Mouse (Mus musculus) lung, embryonic 16.5 days (tissue): ENCODE data around the gene Cfap45. TPM values are rescaled to one million over a fixed set of nuclear protein-coding genes. Genes with fewer than 3 reads are reported as not detected.
A peak's percentile ranks its signal among the peaks of the same experiment; 100 is the strongest.

ENCODE experiments used
- ATAC-seq: fragments of 200-750 bp; cut with Nextera tagmentation; 2 replicates; pipeline ENCODE4 v1.8.0; 2017; ENCODE audit warnings: low read depth, mild to moderate bottlenecking, moderate library complexity
- H3K27ac ChIP-seq: fragments of 300-500 bp; sonication (generic); 2 replicates; pipeline ENCODE4 v1.5.1; 2014; ENCODE audit warnings: mild to moderate bottlenecking, control low read depth, low read length
- H3K27me3 ChIP-seq: fragments of 300-500 bp; sonication (generic); 2 replicates; pipeline ENCODE4 v1.6.1; 2014; ENCODE audit warnings: low read depth, low read length, mixed read lengths; ENCODE audit not compliant: control insufficient read depth, insufficient read depth
- H3K36me3 ChIP-seq: fragments of 300-500 bp; sonication (generic); 2 replicates; pipeline ENCODE4 v1.6.1; 2014; ENCODE audit warnings: low read length; ENCODE audit not compliant: control insufficient read depth, insufficient read depth
- H3K4me1 ChIP-seq: fragments of 300-500 bp; sonication (generic); replicated peaks from 2 replicates; pipeline ENCODE4 v1.6.1; 2014; ENCODE audit warnings: low read length, mixed read lengths; ENCODE audit not compliant: control insufficient read depth, insufficient read depth
- H3K4me2 ChIP-seq: fragments of 300-500 bp; sonication (generic); 2 replicates; pipeline ENCODE4 v1.6.1; 2014; ENCODE audit warnings: low read depth, low read length, control low read depth
- H3K4me3 ChIP-seq: fragments of 300-500 bp; sonication (generic); 2 replicates; pipeline ENCODE4 v1.5.1; 2014; ENCODE audit warnings: mild to moderate bottlenecking, low read length, control low read depth
- H3K9ac ChIP-seq: fragments of 300-500 bp; sonication (generic); 2 replicates; pipeline ENCODE4 v1.6.1; 2014; ENCODE audit warnings: low read length, control low read depth
- H3K9me3 ChIP-seq: fragments of 300-500 bp; sonication (generic); 2 replicates; pipeline ENCODE4 v1.6.1; 2016; ENCODE audit warnings: low read length; ENCODE audit not compliant: control insufficient read depth
- WGBS: fragments of 180-500 bp; shearing (Covaris S2); extraction: QIAGEN DNeasy Blood & Tissue Kit; methylation state at CpG from one replicate; pipeline ENCODE4 v1.1.7; 2014; 5-methylcytosine and 5-hydroxymethylcytosine counted together
- polyA plus RNA-seq: library from polyadenylated mRNA; unstranded; fragments of >200 nt; fragmentation: Nextera tagmentation; extraction: Ambion mirVana; gene quantifications from 2 replicates; pipeline ENCODE4 v1.2.1, GENCODE M21; 2015

Gene Cfap45
- polyA plus RNA-seq, 1 experiment from 2014 or later = 15.4 TPM

GRCm38 (mm10) chr1:172482518-172483360 lies 37.9 kb upstream of the Cfap45 start:
- Histone ChIP-seq H3K4me1 (peaks cover 34% of the 10 kb centered on the region), H3K4me3 (peak overlapping the region; percentile 65), H3K27ac (peak overlapping the region; percentile 39; the same call in 1 of the 2 replicates)

GRCm38 (mm10) chr1:172483361-172483660 lies 37.3 kb upstream of the Cfap45 start:
- Histone ChIP-seq H3K9ac (peak overlapping the region; percentile 70), H3K36me3 (no peaks in the 10 kb centered on the region), H3K4me2 (peak overlapping the region; percentile 94), H3K9me3 (no peaks in the 10 kb centered on the region), H3K4me1 (peaks cover 34% of the 10 kb centered on the region), H3K27me3 (no peaks in the 10 kb centered on the region), H3K27ac (no peak overlapping the region), H3K4me3 (peak overlapping the region; percentile 65; the same call in 1 of the 2 replicates)
- no peak for ATAC-seq
- 29% methylated on average over 4 of the region's 4 CpGs for WGBS

More at GRCm38 (mm10) chr1:172482518-172483360, 37.9 kb upstream of the Cfap45 start:
- Histone ChIP-seq H3K27me3 (no peaks in the 10 kb centered on the region), H3K4me2 (peak overlapping the region; percentile 94), H3K9ac (peak overlapping the region; percentile 70), H3K9me3 (no peaks in the 10 kb centered on the region), H3K36me3 (no peaks in the 10 kb centered on the region)
- ATAC-seq = no peak
- WGBS = 9% methylated on average over 12 of the region's 12 CpGs

GRCm38 (mm10) chr1:172484236-172484635 lies 36.4 kb upstream of the Cfap45 start:
- H3K4me2 ChIP-seq = no peak overlapping the region
- H3K27me3 ChIP-seq = no peaks in the 10 kb centered on the region
- H3K9ac ChIP-seq = no peak overlapping the region
- H3K9me3 ChIP-seq = no peaks in the 10 kb centered on the region
- H3K4me1 ChIP-seq = peaks cover 34% of the 10 kb centered on the region
- H3K36me3 ChIP-seq = no peaks in the 10 kb centered on the region
- H3K4me3 ChIP-seq = no peak overlapping the region
- ATAC-seq = no peak
- no peak overlapping the region for H3K27ac ChIP-seq
- 57% methylated on average over 11 of the region's 11 CpGs for WGBS

GRCm38 (mm10) chr1:172484671-172485070 lies 35.9 kb upstream of the Cfap45 start:
- Histone ChIP-seq H3K27me3 (no peaks in the 10 kb centered on the region), H3K27ac (no peak overlapping the region), H3K4me1 (peaks cover 34% of the 10 kb centered on the region), H3K9ac (no peak overlapping the region), H3K4me2 (no peak overlapping the region), H3K9me3 (no peaks in the 10 kb centered on the region), H3K4me3 (no peak overlapping the region), H3K36me3 (no peaks in the 10 kb centered on the region)
- 60% methylated on average over 13 of the region's 13 CpGs for WGBS
- no peak for ATAC-seq

- 64% methylated on average over 6 of the region's 6 CpGs for WGBS
- ATAC-seq = no peak
- Histone ChIP-seq H3K4me3 (no peak overlapping the region), H3K36me3 (no peaks in the 10 kb centered on the region), H3K27me3 (no peaks in the 10 kb centered on the region), H3K4me1 (peaks cover 34% of the 10 kb centered on the region), H3K4me2 (no peak overlapping the region), H3K9me3 (no peaks in the 10 kb centered on the region), H3K27ac (no peak overlapping the region), H3K9ac (no peak overlapping the region)
Measured at GRCm38 (mm10) chr1:172485821-172486220, 34.8 kb upstream of the Cfap45 start.

GRCm38 (mm10) chr1:172486236-172486635 lies 34.4 kb upstream of the Cfap45 start:
- Histone ChIP-seq H3K9ac (no peak overlapping the region), H3K9me3 (no peaks in the 10 kb centered on the region), H3K36me3 (no peaks in the 10 kb centered on the region), H3K27ac (no peak overlapping the region), H3K27me3 (no peaks in the 10 kb centered on the region), H3K4me1 (peaks cover 30% of the 10 kb centered on the region), H3K4me3 (no peak overlapping the region), H3K4me2 (no peak overlapping the region)
- no peak for ATAC-seq
- WGBS = 48% methylated on average over 4 of the region's 4 CpGs

GRCm38 (mm10) chr1:172486651-172487050 lies 34.0 kb upstream of the Cfap45 start:
- H3K36me3 ChIP-seq = no peaks in the 10 kb centered on the region
- H3K27me3 ChIP-seq = no peaks in the 10 kb centered on the region
- WGBS = 84% methylated on average over 5 of the region's 5 CpGs
- H3K9ac ChIP-seq = no peak overlapping the region
- no peak overlapping the region for H3K4me3 ChIP-seq
- H3K4me1 ChIP-seq = peaks cover 27% of the 10 kb centered on the region
- H3K4me2 ChIP-seq = no peak overlapping the region
- no peaks in the 10 kb centered on the region for H3K9me3 ChIP-seq
- ATAC-seq = no peak
- H3K27ac ChIP-seq = no peak overlapping the region

- Histone ChIP-seq H3K4me2 (no peak overlapping the region), H3K27ac (no peak overlapping the region), H3K4me1 (peaks cover 20% of the 10 kb centered on the region), H3K4me3 (no peak overlapping the region), H3K27me3 (no peaks in the 10 kb centered on the region), H3K9ac (no peak overlapping the region), H3K36me3 (no peaks in the 10 kb centered on the region), H3K9me3 (no peaks in the 10 kb centered on the region)
- 76% methylated on average over 4 of the region's 4 CpGs for WGBS
- ATAC-seq = no peak
Measured at GRCm38 (mm10) chr1:172487859-172488258, 32.7 kb upstream of the Cfap45 start.

- peaks cover 12% of the 10 kb centered on the region for H3K4me1 ChIP-seq
- 79% methylated on average over 7 of the region's 7 CpGs for WGBS
- no peaks in the 10 kb centered on the region for H3K36me3 ChIP-seq
- no peaks in the 10 kb centered on the region for H3K27me3 ChIP-seq
- ATAC-seq = no peak
- no peaks in the 10 kb centered on the region for H3K9me3 ChIP-seq
- H3K9ac ChIP-seq = no peak overlapping the region
- no peak overlapping the region for H3K4me2 ChIP-seq
- no peak overlapping the region for H3K27ac ChIP-seq
- no peak overlapping the region for H3K4me3 ChIP-seq
Measured at GRCm38 (mm10) chr1:172488831-172489230, 31.8 kb upstream of the Cfap45 start.
